Mouse (Mus musculus) layer of hippocampus, postnatal 10 days (tissue): ENCODE data around the gene Gm13285. TPM values are rescaled to one million over a fixed set of nuclear protein-coding genes. Genes with fewer than 3 reads are reported as not detected.
A peak's percentile ranks its signal among the peaks of the same experiment; 100 is the strongest.
"Not testable (repeated sequence)": the region's sequence is repeated elsewhere in the genome, so short reads cannot be mapped to it uniquely, and the experiment has no call there.

Source experiments
- DNase-seq, 2 experiments: peaks; one replicate each; pipeline ENCODE4 v3.0.0; 2021; ENCODE audit warnings: low spot score in 2 of 2
- long read RNA-seq: library from polyadenylated mRNA; stranded (forward); transcript quantifications from one replicate; pipeline ENCODE4 v2.0.0, GENCODE M21; 2023
- total RNA-seq, 2 experiments: library from RNA; stranded (reverse); gene quantifications; 2 replicates each; pipeline ENCODE4 v1.2.3; 2021

Gm13285 gene
- not detected for total RNA-seq
- long read RNA-seq = 0 reads

GRCm38 (mm10) chr4:88799365-88799764 is at the start of gene Gm13285:
TSS of gene Gm13285 (plus strand) at chr4:88799665.
- DNase-seq = not testable (repeated sequence)

- DNase-seq = no peak
These were observed 49.5 kb upstream of the Gm13285 start for GRCm38 (mm10) chr4:88749926-88750325.

GRCm38 (mm10) chr4:88754818-88755340 is 44.6 kb upstream of the Gm13285 start, which contains the start of gene Gm13271:
TSS of gene Gm13271 (plus strand) at chr4:88754868.
- peak; percentile 78 to 81 for DNase-seq

- DNase-seq = peak in 1 of 2 experiments; percentile 17
These were observed 42.6 kb upstream of the Gm13285 start for GRCm38 (mm10) chr4:88756581-88757513.

- DNase-seq = peak; percentile 93 to 94
These were observed 41.8 kb upstream of the Gm13285 start for GRCm38 (mm10) chr4:88757628-88758031.

GRCm38 (mm10) chr4:88758751-88759150 is 40.7 kb upstream of the Gm13285 start:
- DNase-seq = not testable (repeated sequence)

GRCm38 (mm10) chr4:88759610-88760268 is 39.7 kb upstream of the Gm13285 start, which contains the start of gene Gm13283:
TSS of gene Gm13283 (plus strand) at chr4:88760119.
- peak; percentile 17 to 33 for DNase-seq

GRCm38 (mm10) chr4:88760431-88760830 is 39.0 kb upstream of the Gm13285 start:
- peak; percentile 45 to 66 for DNase-seq

GRCm38 (mm10) chr4:88761776-88762175 is 37.7 kb upstream of the Gm13285 start:
- peak; percentile 73 to 83 for DNase-seq

GRCm38 (mm10) chr4:88762341-88762740 is 37.1 kb upstream of the Gm13285 start:
- peak in 1 of 2 experiments; percentile 15 for DNase-seq

GRCm38 (mm10) chr4:88763384-88764018 is 36.0 kb upstream of the Gm13285 start:
- peak in 1 of 2 experiments; percentile 16 for DNase-seq

GRCm38 (mm10) chr4:88773534-88773933 is 25.9 kb upstream of the Gm13285 start, which contains the start of gene Gm13290:
TSS of gene Gm13290 (plus strand) at chr4:88773834.
- not testable (repeated sequence) for DNase-seq

- DNase-seq = not testable (repeated sequence)
These were observed 22.8 kb upstream of the Gm13285 start, which contains the start of gene Gm13289 for GRCm38 (mm10) chr4:88776622-88777021. TSS of gene Gm13289 (plus strand) at chr4:88776922.

- not testable (repeated sequence) for DNase-seq
These were observed 19.9 kb upstream of the Gm13285 start, which contains the start of gene Gm13272 for GRCm38 (mm10) chr4:88779550-88779949. TSS of gene Gm13272 (plus strand) at chr4:88779850.

GRCm38 (mm10) chr4:88780320-88780719 is 19.1 kb upstream of the Gm13285 start:
- peak in 1 of 2 experiments; percentile 17 for DNase-seq

GRCm38 (mm10) chr4:88781831-88782230 is 17.6 kb upstream of the Gm13285 start, which contains the start of gene Ifnz:
TSS of gene Ifnz (plus strand) at chr4:88782131.
- DNase-seq = not testable (repeated sequence)

GRCm38 (mm10) chr4:88782335-88782734 is 17.1 kb upstream of the Gm13285 start:
- DNase-seq = not testable (repeated sequence)

- not testable (repeated sequence) for DNase-seq
These were observed 14.1 kb upstream of the Gm13285 start, which contains the start of gene Gm13276 for GRCm38 (mm10) chr4:88785409-88785808. TSS of gene Gm13276 (plus strand) at chr4:88785709.

GRCm38 (mm10) chr4:88788402-88788801 is 11.1 kb upstream of the Gm13285 start, which contains the start of gene Gm13277:
TSS of gene Gm13277 (plus strand) at chr4:88788632.
- peak; percentile 48 to 68 for DNase-seq

- DNase-seq = not testable (repeated sequence)
These were observed 8.2 kb upstream of the Gm13285 start, which contains the start of gene Gm13278 for GRCm38 (mm10) chr4:88791250-88791649. TSS of gene Gm13278 (plus strand) at chr4:88791550.
